Mouse (Mus musculus) ovary, postnatal 14 days (tissue): ENCODE measurements around the gene Morn1.

Experiments used
- DNase-seq: peaks from one replicate; pipeline ENCODE4 v3.0.0; 2022; ENCODE audit warnings: low spot score

Morn1 gene

DNA sequence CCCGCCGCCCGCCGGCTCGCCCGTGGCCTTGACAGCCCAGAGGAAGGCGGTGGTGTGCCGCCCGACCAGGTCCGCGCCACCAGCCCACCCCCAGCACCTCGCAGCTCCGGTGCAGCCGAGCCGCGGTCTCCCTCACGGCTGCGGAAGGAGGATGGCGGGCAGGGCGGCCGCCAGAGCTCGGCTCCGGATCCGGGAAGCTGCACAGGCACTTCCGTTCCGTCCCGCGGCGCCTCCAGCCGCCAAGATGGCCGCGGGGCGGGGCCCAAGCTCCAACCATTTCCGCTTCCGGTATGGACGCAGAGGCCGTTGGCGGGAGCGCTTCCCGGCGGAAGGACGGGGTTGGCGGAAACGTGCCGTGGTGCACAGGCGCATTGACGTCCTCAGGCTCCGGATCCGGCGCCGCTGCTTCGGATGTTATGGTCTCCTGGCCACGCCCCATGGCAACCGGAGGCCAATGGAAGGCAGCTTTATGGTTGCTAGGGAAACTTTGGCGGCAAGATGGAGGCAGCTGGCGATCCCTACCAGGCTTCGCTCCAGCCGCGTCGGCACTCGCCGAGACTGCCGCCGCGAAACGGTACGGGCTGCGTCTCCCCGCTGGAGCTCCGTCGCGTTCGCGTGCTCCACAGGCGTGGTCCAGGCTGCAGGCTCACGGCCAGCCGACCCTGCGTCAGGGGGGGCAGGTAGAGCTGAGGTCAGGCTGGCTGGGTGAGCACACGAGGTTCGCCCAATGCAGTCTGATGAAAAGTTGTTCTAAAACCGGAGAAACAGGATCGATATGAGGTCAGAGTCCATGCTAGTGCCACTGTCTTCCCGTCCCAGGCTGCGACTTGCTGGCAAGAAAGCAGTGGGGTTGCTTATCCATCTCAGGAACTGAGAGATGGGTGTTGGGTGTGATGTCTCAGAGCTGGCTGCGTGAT, at the start of gene Morn1, which contains the start of gene Rer1:
Morn1 (plus strand) TSS at position 470 of the 917 bp plus-strand sequence.
Rer1 (minus strand) TSS at position 275 of the 917 bp plus-strand sequence.
- DNase-seq: peak; percentile 100

- DNase-seq: no peak
These were observed 46.2 kb upstream of the Morn1 start for GRCm38 (mm10) chr4:155040197-155040596.

DNA sequence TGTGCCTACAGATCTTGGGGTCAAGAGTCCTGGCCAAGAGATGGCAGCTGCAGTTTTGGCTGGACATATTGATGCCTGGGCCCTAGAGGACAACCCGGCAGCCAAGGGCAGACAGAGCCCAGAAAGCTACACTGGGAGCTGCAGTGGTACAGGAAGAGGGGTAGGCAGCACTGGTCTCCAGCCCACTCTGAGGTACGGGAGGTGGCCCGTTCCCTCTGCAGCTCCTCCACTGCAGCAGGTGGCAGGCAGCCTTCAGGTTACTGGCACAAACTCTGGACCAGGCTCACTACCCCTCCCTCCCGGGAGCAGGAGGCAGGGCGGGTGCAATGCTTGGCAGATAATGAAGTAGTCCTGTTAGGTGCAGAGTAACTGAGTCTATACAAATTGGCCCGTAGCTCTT, 45.7 kb upstream of the Morn1 start:
- no peak for DNase-seq

DNA sequence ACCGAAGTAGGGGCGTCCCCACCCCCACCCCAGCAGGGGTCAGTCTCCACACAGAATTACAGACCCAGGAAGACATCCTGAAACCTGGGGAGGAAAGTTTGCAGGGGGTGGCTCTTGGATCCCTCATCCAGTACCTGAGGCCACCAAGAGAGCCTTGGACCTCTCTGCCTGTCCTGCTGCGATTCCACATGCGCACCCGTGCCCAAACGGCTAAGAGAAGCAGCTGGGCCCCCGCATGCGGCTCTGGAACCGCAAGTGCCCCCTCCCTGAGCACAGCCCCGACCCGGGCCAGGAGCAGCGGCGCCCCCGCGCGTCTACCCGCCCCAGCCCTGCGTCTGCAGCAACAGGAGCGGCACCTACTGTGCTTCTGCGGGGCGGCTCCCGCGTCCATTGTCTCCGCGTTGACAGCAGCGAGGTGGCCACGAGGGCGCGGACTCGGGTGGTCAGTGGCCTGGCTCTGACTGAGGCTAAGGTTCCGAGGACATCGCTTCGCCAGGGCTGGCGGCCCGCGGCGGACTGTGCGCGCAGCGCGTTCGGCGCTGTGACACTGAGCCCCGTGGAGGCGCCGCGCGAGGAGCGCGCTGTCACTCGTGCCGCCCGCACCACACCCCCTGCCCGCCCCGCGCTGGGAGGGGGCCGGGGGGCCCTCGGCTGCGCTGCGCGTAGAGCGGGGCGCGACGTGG, 43.6 kb upstream of the Morn1 start:
- DNase-seq: no peak

GRCm38 (mm10) chr4:155043289-155043625, 43.1 kb upstream of the Morn1 start:
- no peak for DNase-seq

DNA sequence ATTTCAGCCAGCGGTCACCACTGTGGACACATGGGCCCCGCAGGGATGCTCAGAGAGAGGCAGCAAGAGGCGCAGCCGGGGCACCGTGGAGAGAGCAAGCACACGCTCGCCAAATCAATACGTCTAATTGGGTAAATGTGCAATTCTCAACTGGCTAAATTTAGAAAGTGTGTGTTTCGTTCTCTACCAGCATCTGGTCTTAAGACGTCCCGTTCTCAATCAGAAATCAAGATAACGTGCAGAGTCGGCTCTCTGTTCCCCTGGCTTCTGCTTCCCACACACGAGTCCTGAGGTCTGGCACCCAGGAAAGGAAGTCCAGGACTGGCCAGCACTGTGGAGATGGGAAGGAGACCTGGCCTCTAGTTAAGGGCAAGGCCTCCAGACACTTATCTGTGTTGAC, 39.7 kb upstream of the Morn1 start:
- DNase-seq: no peak

- DNase-seq: no peak
These were observed 36.3 kb upstream of the Morn1 start for GRCm38 (mm10) chr4:155050116-155050515.

DNA sequence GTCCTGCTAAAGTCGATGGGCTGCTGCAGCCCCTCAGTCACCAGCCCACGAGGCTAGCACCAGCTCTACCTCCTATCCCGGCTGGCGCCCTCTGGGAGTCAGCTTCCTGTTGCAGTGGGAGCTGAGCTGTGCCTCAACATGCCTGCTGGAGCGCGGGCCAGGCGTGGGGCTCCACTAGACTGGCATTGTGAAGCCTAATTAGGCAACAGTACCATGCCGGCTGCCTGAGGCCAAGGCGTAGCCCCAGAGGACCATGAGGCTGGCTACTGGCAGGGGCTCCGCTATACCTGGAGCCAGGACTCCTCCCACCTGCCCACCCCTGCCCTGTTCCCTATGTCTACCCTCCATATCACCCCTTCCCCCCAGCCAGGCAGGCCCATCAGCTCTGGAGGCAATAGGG, 29.7 kb upstream of the Morn1 start, which contains the start of gene Plch2:
Plch2 (minus strand) TSS at position 61 of the 400 bp plus-strand sequence.
- no peak for DNase-seq

DNA sequence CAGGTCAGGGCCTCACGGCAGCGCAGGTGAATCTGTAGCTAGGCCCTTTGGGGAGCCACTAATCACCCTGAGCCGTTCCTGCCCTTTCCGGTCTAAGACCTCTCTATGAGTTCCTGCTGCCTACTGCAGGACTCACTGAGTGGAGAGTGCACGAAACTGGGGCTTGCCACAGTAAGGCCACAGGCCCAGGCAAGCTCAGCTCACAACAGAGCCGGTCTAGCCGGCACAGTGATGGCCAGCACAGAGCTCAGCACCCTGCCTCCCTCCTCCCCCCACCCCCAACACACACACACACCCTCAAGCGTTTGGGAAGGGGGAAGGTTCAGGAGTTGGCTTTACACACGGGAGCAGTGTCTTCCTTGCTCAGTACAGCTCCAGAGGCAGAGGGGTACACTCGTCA, 28.1 kb upstream of the Morn1 start:
- no peak for DNase-seq

DNA sequence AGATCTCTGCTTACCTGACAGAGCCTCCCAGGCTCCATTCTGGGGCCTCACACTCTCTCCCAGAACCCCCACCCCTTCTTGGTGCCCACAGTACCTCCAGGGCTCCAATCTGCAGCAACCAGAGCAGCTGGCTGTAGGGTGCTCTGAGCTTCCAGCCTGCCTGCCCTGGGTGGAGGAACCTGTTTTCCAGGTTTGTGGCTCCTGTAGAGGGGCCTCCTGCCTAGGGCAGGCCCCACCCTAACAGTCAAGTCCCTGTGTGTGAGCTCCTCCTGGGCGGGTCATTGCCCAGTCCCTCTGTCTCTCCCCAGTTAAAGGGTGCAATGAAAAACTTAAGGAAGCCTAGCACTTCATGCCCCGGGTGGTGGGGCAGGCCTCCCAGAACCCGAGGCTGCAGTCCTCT, 22.5 kb upstream of the Morn1 start:
- DNase-seq: no peak

DNA sequence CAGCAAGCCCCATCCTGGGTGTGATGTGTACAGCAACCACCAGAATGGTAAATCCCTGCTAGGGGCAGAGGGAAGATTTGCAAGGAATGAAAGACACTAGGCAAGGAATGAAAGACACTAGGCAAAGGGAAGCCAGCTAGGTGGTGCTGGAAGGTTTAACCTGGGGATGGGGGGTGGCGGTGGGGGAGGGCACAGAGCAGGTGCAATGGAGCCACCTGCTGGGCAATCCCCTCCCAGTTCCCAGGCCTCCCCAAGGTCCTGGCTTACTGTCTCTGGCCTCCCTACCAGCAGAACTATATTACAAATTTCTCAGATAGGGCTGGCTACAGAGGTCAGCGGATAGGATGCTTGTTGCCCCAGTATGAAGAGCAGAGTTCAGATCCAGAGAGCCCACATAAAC, 21.9 kb upstream of the Morn1 start:
- DNase-seq: no peak

DNA sequence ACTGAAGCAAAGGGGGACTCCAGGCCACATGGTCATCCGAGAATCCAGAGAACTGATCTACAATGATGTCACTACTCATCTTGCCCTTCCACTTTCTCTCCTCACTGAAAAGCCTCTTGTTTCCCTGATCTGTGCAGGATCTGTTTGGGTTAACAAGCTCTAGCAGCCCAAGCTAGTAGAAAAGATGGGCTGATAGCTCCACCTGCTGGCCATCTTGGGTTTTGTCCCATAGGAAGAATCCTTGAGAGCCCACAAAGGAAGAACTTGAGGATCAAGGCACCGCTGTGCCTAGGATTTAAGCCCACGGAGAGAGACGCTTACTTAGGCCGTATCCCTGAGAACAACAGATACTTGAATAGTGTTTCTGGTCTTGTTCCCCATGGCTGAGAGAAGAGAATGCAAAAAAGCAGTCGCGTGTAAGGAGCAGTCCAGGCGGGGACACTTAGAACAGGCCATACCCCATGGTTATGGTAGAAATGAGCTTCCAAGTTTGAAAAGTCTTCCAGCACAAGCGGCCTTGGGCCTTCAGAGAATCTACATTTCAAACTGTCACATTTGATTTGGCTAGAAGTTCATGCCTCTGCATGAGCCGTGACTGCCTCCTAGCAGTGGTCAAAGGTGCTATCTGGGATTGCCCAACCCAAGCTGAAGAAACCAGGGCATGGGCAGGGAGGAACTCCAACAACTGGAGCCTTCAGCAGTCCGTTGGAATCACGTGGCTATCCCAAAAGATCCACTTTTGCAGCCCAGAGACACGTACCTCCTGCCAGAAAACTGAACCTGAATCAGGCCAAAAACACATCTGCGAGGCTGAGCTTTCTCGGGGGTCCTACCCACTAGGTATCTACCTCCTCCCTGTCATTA, 20.2 kb upstream of the Morn1 start:
- peak; percentile 87 for DNase-seq

- peak; percentile 97 for DNase-seq
These were observed 19.4 kb upstream of the Morn1 start, which contains the start of gene Pex10 for GRCm38 (mm10) chr4:155066834-155067522. Pex10 (plus strand) TSS chr4:155067016.

DNA sequence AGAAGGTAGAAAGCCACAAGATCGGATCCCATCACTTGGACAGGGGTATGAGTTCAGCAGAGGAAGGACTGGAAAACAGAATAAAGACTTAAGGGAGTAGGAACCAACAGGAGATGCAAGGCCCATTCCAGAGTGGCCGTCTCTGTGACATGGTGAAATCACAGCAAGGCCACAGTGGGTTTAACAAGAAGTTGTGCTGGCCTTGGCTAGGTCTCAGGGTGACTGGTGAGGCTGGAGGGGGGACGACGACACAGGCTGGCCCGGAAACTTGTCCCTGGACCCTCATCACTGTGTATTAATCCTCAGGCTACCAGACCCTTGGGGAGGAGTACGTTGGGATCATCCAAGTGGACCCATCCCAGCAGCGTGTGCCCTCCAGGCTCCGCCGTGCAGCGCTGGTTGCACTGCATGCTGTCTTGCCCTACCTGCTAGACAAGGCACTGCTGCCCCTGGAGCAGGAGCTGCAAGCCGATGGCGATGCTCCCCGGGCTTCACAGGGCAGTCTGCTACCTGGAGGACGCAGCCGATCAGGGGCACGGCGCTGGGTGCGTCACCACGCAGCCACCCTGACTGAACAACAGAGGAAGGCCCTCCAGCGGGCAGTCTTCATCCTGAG, 17.9 kb upstream of the Morn1 start:
- no peak for DNase-seq

- no peak for DNase-seq
These were observed 17.2 kb upstream of the Morn1 start for GRCm38 (mm10) chr4:155069191-155069590.

- no peak for DNase-seq
These were observed 16.2 kb upstream of the Morn1 start for GRCm38 (mm10) chr4:155070199-155070598.

DNA sequence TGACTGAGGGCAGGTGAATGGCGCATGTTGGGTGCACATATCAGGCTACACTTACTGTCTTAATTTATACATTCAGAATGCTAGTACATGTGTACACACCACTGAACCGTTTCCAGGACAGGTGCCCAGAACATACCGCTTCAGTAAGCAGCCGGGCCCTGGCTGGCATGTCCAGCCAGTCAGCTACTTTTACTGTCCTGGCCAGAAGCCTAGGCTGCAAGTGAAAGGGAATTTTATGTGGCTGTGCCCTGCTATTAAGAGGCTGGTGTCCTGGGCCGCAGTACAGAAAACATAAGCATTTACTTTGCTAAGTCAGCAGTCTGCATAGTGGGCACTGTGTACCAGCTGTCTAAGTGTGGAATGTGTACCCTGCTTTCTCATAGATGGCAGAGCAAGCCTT, 15.5 kb upstream of the Morn1 start:
- no peak for DNase-seq

DNA sequence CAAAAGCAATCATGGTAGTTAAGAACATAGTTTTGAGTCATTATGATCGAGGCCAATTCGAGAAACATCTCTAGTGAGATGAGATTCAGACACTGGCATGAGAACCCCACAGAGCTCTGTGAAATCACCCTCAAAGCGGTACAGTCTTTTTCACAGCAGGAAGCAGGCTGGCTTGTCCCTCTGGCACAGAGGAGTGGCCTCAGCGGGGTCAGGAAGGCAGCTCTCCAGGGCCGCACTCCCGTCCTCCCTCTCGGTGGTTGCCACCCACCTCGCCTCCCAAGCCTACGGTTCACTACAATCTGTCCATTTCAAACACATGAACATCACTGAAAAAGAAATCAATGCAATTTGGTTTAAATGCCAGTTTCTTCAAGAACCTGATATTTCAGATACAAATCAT, 12.0 kb upstream of the Morn1 start:
- no peak for DNase-seq

- no peak for DNase-seq
These were observed 11.2 kb upstream of the Morn1 start for GRCm38 (mm10) chr4:155075137-155075536.

DNA sequence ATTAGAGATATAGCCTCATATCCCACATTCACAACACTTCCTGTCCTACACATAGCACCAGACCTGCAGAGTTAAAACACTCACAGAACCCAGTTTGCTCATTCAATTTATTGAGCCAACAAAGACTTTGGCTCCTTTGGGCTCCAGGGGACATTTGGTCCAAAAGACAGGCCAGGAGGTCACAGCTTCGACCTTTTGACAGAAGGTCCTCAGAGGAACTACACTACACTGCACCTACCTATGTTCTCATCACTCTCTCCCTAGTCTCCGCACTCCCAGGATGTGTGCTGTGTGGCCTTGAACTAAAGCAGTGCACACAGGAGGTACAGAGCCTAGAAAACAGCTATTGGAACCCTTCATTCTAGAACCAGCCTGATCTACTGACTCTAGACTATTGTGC, 10.6 kb upstream of the Morn1 start:
- no peak for DNase-seq

- no peak for DNase-seq
These were observed 9.7 kb upstream of the Morn1 start for GRCm38 (mm10) chr4:155076677-155077076.
